Mouse (Mus musculus): ENCODE measurements at regions not wholly inside any gene's neighbourhood (a gene's known extent, or its start where the extent isn't known, plus 50 kb on each side); places are given as distances from the start of the nearest gene placed in this dataset.

DNA sequence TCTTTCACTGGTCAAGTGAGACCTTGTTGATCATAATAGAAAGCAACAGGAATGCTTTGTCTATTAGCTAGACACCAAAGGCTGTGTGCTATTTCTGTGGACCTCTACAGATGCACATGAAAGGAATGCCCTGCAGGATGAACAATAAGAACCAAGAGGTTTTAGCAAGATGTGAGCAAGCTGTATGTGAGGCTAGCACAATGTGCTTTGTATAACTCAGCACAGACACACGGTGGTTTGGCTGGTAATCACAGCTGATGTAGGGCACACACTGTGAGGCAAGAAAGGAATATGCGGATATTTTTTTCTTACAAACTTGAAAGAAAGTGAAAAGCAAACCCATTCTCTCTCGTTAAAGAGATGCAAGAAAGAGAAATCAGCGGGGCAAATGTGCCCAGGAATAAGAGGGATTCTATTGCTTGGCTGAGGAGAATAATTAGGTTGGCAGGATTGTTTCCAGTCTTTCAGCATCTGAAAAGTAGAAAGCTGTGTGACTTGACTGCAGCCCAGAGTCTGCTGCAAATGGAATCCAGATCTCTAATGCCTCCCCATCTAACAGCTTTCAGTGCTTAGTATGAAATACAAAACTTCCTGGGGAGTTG is 2476.1 kb upstream of the Gm6569 start:
- DNase-seq (ENCODE audit: low spot score in 2 of 2) = no peak

DNA sequence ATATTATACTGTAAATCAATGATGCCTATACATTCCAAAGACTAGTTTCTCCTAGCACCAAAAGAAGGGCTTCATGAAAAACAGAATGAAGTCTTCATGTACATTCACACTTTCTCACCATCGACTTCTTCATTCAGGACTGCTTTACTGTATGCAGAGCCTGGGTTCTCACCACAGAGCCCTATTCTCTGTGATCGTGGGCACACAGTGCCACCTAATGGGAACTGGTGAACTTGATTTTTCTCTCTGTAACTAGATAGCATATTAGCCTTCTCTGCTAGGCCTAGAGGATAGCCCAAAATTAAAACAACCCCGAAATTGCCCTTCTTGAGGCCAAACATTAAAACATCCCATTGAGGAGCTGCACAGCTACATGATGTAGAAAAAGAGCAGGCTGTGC is 2458.6 kb upstream of the Gm6569 start:
- DNase-seq (ENCODE audit: low spot score in 2 of 2) = no peak

Measured in thymus, postnatal 10 days (tissue).